Mouse (Mus musculus): ENCODE results near the gene Zswim8.
"Not testable (repeated sequence)": the region's sequence is repeated elsewhere in the genome, so short reads cannot be mapped to it uniquely, and the experiment has no call there.

- not testable (repeated sequence) for TF ChIP-seq CTCF, EP300 (IDR thresholded peaks at IDR 0.05; ENCODE audit: low read depth)
Measured at GRCm38 (mm10) chr14:20703461-20703860, 3.9 kb upstream of the Zswim8 start.
